Mouse (Mus musculus) CD4-positive, CD25-positive, alpha-beta regulatory T cell (primary cell): ENCODE results near the gene Nrip3. TPM values are rescaled to one million over a fixed set of nuclear protein-coding genes. Genes with fewer than 3 reads are reported as not detected.

Experiments
- polyA plus RNA-seq: library from polyadenylated mRNA; unstranded; fragments of 100-300 nt; shearing (Covaris generic); gene quantifications from one replicate; pipeline ENCODE4 v1.2.1, GENCODE M21; 2017

The Nrip3 gene
- polyA plus RNA-seq: 0.51 TPM

DNA sequence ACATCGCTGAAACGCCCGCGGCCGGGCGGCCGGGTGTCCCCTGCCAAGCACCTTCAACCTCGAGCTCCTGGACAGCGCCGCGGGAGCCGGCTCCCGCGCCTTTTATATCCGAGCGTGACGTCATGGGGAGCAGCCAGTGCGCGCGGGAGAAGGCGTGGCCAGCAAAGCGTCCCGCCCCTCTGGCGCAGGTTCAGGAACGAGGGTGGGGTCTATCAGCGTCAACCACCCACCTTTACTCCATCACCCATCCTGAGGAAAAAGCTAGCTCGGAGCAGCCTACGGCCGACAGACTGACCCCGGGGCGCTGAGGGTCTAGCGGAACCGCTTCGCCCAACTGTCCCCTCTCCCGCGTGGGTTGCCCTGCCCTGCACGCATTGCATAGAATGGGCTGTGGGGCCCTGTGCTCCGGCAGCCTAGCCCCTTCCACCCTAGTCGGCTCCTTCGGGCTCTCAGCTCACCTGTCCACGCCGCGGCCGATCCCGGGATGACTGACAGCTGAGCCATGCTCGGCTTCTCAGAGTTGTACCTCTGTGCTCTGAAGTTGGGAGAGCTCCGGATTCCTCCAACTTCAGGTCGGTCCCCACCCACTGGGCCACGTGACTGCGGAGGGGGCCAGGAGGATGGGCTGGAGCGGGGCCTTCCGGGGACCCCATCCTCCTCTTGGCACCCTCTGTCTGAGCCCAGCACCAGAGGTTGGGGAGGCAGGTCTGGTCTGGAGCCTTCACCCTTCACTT, at the start of gene Nrip3:
Gene Nrip3 (minus strand): TSS at position 556 of the 734 bp plus-strand sequence.

GRCm38 (mm10) chr7:109752008-109752925, 29.6 kb downstream of the Nrip3 start, which contains the start of gene Tmem9b:
Tmem9b (minus strand) TSS chr7:109752875.

DNA sequence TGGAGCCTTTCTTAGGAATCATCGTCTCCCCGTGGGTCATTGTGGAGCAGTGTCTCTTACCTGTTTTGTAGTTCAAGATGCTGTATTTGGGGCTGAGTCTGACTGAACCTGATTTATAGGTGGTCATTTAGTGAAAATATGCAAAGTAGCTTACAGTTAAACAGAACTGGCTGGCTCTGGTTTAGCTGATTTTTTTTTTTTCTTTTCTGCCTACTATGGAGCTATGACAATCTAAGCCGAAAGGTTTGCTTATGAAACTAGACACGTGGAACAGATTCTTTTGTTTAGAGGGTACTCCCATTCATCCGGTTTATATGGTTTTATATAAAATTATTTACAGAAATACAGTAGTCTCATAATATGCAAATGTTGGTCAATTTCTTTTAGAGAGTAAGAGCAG, 50.2 kb downstream of the Nrip3 start, which contains the start of gene Ascl3:
Gene Ascl3 (minus strand): TSS at position 101 of the 400 bp plus-strand sequence.

GRCm38 (mm10) chr7:109723697-109724096, 58.1 kb downstream of the Nrip3 start, which contains the start of gene BC051019:
BC051019 (minus strand) TSS chr7:109723850.

Other genes starting within 250 kb of the Nrip3 start
- gene St5, start 78.4 kb downstream of the Nrip3 start, polyA plus RNA-seq: 0.91 TPM
- gene Akip1, start 78.3 kb downstream of the Nrip3 start, polyA plus RNA-seq: 35.5 TPM
- gene BC051019, start 58.2 kb downstream of the Nrip3 start, polyA plus RNA-seq: not detected
- 0.61 TPM for gene Ascl3, start 50.3 kb downstream of the Nrip3 start, polyA plus RNA-seq
- gene Tmem9b, start 29.1 kb downstream of the Nrip3 start, polyA plus RNA-seq: 129 TPM
- not detected for gene Scube2, start 83.7 kb upstream of the Nrip3 start, polyA plus RNA-seq
- gene Dennd5a, start 178.4 kb upstream of the Nrip3 start, polyA plus RNA-seq: 36.0 TPM
- gene Tmem41b, start 204.9 kb upstream of the Nrip3 start, polyA plus RNA-seq: 51.6 TPM
- 24.8 TPM for gene Ipo7, start 236.2 kb upstream of the Nrip3 start, polyA plus RNA-seq